Comparison of ENCODE assay signal across 8 mouse cellular contexts in the genomic region with DNA sequence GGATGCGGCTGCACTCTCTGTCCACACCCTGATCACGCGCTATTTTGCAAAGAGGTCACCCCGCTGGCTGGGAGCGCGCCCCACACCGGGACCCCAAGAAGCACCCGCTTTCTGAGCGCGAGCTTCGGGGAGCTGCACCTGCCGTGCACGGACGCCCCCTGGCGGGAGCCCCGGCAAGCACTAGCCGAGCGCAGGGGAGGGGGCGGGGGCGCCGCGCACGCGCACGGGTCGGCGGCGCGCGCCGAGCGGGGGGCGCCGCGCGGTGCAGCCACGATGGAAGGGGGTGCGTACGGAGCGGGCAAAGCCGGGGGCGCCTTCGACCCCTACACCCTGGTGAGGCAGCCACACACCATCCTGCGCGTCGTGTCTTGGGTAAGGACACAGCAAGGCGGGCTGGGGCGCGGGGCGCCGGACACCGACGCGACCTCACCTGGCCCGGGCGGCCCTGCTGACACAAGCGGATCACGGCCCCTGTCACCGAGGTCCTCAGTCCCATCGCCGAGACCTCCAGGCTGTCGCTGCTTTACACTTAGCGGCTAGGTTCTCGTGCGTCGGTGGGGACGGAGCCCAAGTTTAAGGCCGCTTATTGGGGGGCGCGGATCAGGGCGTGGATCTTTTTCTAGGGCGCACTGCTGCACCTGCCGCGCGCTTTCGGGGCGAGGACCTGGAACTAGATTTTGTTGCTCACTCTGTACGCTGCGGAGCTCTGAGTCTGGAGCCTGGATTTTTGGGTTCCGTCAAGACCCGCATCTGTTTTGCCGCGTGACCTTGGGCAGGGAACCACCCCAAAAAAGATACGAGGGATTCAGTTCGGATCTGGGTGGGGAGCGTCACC. TPM values are rescaled to one million over a fixed set of nuclear protein-coding genes. Genes with fewer than 3 reads are reported as not detected.
DNase-seq lines count a peak whose midpoint lies in the region; ATAC-seq and TF ChIP-seq lines count a peak whose summit lies in the region.

A gene (plus strand): TSS at position 214 of the 835 bp plus-strand sequence.
A gene (minus strand): TSS at position 748 of the 835 bp plus-strand sequence.

- 1% methylated on average over 72 of the region's 86 CpGs for WGBS in hindbrain, embryonic 15.5 days

- H3K9ac ChIP-seq in hindbrain, embryonic 15.5 days = peak within 1 kb of the TSS; percentile 74

- DNase-seq in R1 (ENCODE audit: low read depth, low spot score) = peak; percentile 61
- DNase-seq in cerebellum, postnatal 25 days = peak; percentile 93 to 97
- peak; percentile 91 for DNase-seq in gastrocnemius, adult 2 months
- DNase-seq in left cerebral cortex, adult 18-20 months (ENCODE audit: low spot score in 2 of 2) = peak; percentile 85 to 86
- DNase-seq in lung, postnatal 36 days = peak; percentile 73
- DNase-seq in retina, embryonic 14.5 days (ENCODE audit: low spot score) = peak; percentile 81
- DNase-seq in thymus, postnatal 36 days = peak; percentile 86 to 87

- peaks cover 32% of the 10 kb centered on the region for H3K4me1 ChIP-seq in hindbrain, embryonic 15.5 days (replicated peaks)

- ATAC-seq in hindbrain, embryonic 15.5 days (ENCODE audit: low FRiP score, low read depth) = peak; percentile 67

- TF ChIP-seq CTCF in gastrocnemius, adult 2 months (IDR thresholded peaks at IDR 0.05) = peak; percentile 86

- H3K27ac ChIP-seq in gastrocnemius, adult 2 months = peak within 1 kb of the TSS; percentile 93
- H3K27ac ChIP-seq in hindbrain, embryonic 15.5 days (replicated peaks) = peak within 1 kb of the TSS; percentile 73

- no peaks in the 10 kb centered on the region for H3K27me3 ChIP-seq in hindbrain, embryonic 15.5 days

- peak within 1 kb of the TSS; percentile 77 for H3K4me2 ChIP-seq in hindbrain, embryonic 15.5 days

- peak within 1 kb of the TSS; percentile 87 for H3K4me3 ChIP-seq in gastrocnemius, adult 2 months
- H3K4me3 ChIP-seq in hindbrain, embryonic 15.5 days = peak within 1 kb of the TSS; percentile 83

- no peaks in the 10 kb centered on the region for H3K36me3 ChIP-seq in hindbrain, embryonic 15.5 days

- intact Hi-C loops in gastrocnemius, adult 2 months (cut with DNase I) = loop anchor here (2.0 to 5.0 kb wide), 2 partner anchors 41 to 136 kb away; a partner anchor contains a TSS

- no peaks in the 10 kb centered on the region for H3K9me3 ChIP-seq in hindbrain, embryonic 15.5 days

RNA-seq across cellular contexts. Expression of the first gene that starts in this region (rescaled TPM):
- total RNA-seq in gastrocnemius, adult 2 months (2021) = 10 to 100 TPM; 46.1 to 46.4 TPM
- polyA plus RNA-seq in hindbrain, embryonic 15.5 days (2015; fragmentation: Nextera tagmentation; extraction: Ambion mirVana) = 61.5 and 64.3 TPM in 2 replicates
- total RNA-seq in left cerebral cortex, adult 18-20 months (2021) = 100 to 1,000 TPM; 421 to 438 TPM

RNA-seq across cellular contexts. Expression of the second gene that starts in this region (rescaled TPM):
- total RNA-seq in gastrocnemius, adult 2 months (2021) = 10 to 100 TPM; 38.6 to 51.4 TPM
- polyA plus RNA-seq in hindbrain, embryonic 15.5 days (2015; fragmentation: Nextera tagmentation; extraction: Ambion mirVana) = 547 and 570 TPM in 2 replicates
- 100 to 1,000 TPM; 526 to 554 TPM for total RNA-seq in left cerebral cortex, adult 18-20 months (2021)

Comparison
In these comparisons a context has a peak if more than half of its experiments do, and no peak if none do; other contexts are left out.
1. Peak in every context shown above with its lines: DNase-seq, ATAC-seq, H3K4me3 ChIP-seq and H3K27ac ChIP-seq.
2. RNA of the first gene that starts in this region (total RNA-seq): 421 to 438 TPM in left cerebral cortex, adult 18-20 months; 46.1 to 46.4 TPM in gastrocnemius, adult 2 months; every median in the first group is over 4 times any median in the second.
3. RNA of the second gene that starts in this region (total RNA-seq): 526 to 554 TPM in left cerebral cortex, adult 18-20 months; 38.6 to 51.4 TPM in gastrocnemius, adult 2 months; every median in the first group is over 10 times any median in the second.